Mouse (Mus musculus): ENCODE results near the gene Gm11985.

- no peak for TF ChIP-seq CTCF (IDR thresholded peaks at IDR 0.05; ENCODE audit: low read depth)
- no peak for TF ChIP-seq EP300 (IDR thresholded peaks at IDR 0.05; ENCODE audit: low read depth)
Observed at GRCm38 (mm10) chr11:7202206-7202605, 13.8 kb upstream of the Gm11985 start.
